Mouse (Mus musculus) megakaryocyte, embryonic 14.5 days (primary cell): ENCODE data around the gene Mccc1.

Experiments used
- FLI1 ChIP-seq: IDR thresholded peaks from 2 replicates; pipeline ENCODE4 v1.6.1; 2012; ENCODE audit warnings: low read length, inconsistent platforms, mixed read lengths
- GATA1 ChIP-seq: IDR thresholded peaks from 3 replicates; pipeline ENCODE4 v1.6.1; 2012; ENCODE audit warnings: mixed read lengths, low read length, inconsistent platforms, borderline replicate concordance

- TF ChIP-seq GATA1: no peak
- no peak for TF ChIP-seq FLI1
Measured at GRCm38 (mm10) chr3:35957230-35957629, 43.2 kb downstream of the Mccc1 start.
